Mouse (Mus musculus) lung, postnatal 0 days (tissue): ENCODE results near the gene Wdr75.

ENCODE experiments used
- CTCF ChIP-seq: IDR thresholded peaks from 2 replicates; pipeline ENCODE4 v1.5.1; 2016; ENCODE audit warnings: antibody characterized with exemption, mild to moderate bottlenecking
- EP300 ChIP-seq: IDR thresholded peaks from 2 replicates; pipeline ENCODE4 v1.6.1; 2016; ENCODE audit warnings: antibody characterized with exemption, mild to moderate bottlenecking, control low read depth

DNA sequence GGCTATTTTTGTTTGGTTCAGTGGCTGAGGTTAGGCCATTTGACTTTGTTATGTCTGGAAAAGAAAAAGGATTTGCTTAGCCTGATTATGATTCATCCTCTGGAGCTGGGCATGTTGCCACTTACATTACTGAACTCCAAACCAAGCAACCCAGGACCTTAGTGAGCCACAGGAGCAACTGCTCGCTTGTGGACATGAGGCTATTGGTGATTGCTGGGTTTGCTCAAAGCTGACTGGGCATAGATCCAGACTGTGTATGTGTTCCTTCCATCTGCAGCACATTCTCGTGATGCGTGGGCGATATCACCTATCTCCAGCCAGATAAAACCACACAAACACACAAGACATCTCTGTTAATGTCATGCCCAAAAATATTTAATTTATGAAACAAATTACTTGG lies 42.8 kb downstream of the Wdr75 start:
- TF ChIP-seq CTCF (no peak), EP300 (no peak)
